Mouse (Mus musculus) ES-Bruce4 (cell line): ENCODE results near the gene Tmcc2. TPM values are rescaled to one million over a fixed set of nuclear protein-coding genes. Genes with fewer than 3 reads are reported as not detected.

ENCODE experiments used
- H3K27ac ChIP-seq: 2 replicates; pipeline ENCODE4 v1.5.1; 2012; ENCODE audit warnings: low read length, inconsistent platforms; ENCODE audit not compliant: insufficient read depth
- H3K27me3 ChIP-seq: 2 replicates; pipeline ENCODE4 v1.6.1; 2012; ENCODE audit warnings: mild to moderate bottlenecking, low read length, inconsistent platforms; ENCODE audit not compliant: control insufficient read depth, poor library complexity, insufficient read depth, severe bottlenecking
- H3K36me3 ChIP-seq: 2 replicates; pipeline ENCODE4 v1.6.1; 2012; ENCODE audit warnings: inconsistent platforms, mild to moderate bottlenecking, low read length, moderate library complexity; ENCODE audit not compliant: control insufficient read depth, poor library complexity, insufficient read depth, severe bottlenecking
- H3K4me1 ChIP-seq: one replicate; pipeline ENCODE4 v1.8.1; 2011; ENCODE audit warnings: low read length; ENCODE audit not compliant: control insufficient read depth, insufficient read depth
- H3K4me3 ChIP-seq: 2 replicates; pipeline ENCODE4 v1.5.1; 2011; ENCODE audit warnings: low read depth, mild to moderate bottlenecking, low read length
- H3K9ac ChIP-seq: 2 replicates; pipeline ENCODE4 v1.6.1; 2012; ENCODE audit warnings: low read depth, mild to moderate bottlenecking, inconsistent platforms; ENCODE audit not compliant: poor library complexity, severe bottlenecking
- H3K9me3 ChIP-seq: replicated peaks from 2 replicates; pipeline ENCODE4 v1.6.1; 2012; ENCODE audit warnings: mild to moderate bottlenecking, low read length, inconsistent platforms; ENCODE audit not compliant: control insufficient read depth, poor library complexity, insufficient read depth, severe bottlenecking
- CTCF ChIP-seq: IDR thresholded peaks from one replicate; pipeline ENCODE4 v1.8.1; 2011; ENCODE audit warnings: low read depth, low read length
- EP300 ChIP-seq: IDR thresholded peaks from 2 replicates; pipeline ENCODE4 v1.6.1; 2011; ENCODE audit warnings: low read depth, low read length; ENCODE audit not compliant: insufficient read depth
- POLR2A ChIP-seq: IDR thresholded peaks from one replicate; pipeline ENCODE4 v1.8.1; 2011; ENCODE audit warnings: low read length; ENCODE audit not compliant: insufficient read depth
- polyA plus RNA-seq: library from polyadenylated mRNA; stranded (reverse); fragments of >200 nt; gene quantifications from 2 replicates; pipeline ENCODE4 v1.2.4, GENCODE M21; 2011; ENCODE audit warnings: low read depth; ENCODE audit not compliant: missing spikeins, insufficient read depth, insufficient read length

Gene Tmcc2
- polyA plus RNA-seq, 1 experiment = 11.1 TPM

- no peak for TF ChIP-seq POLR2A
- no peak for TF ChIP-seq CTCF
- no peak for TF ChIP-seq EP300
- H3K9ac ChIP-seq = no peak overlapping the region
- peaks cover 8% of the 10 kb centered on the region for H3K4me1 ChIP-seq
- no peaks in the 10 kb centered on the region for H3K27me3 ChIP-seq
- H3K4me3 ChIP-seq = no peak overlapping the region
- no peaks in the 10 kb centered on the region for H3K36me3 ChIP-seq
- no peak overlapping the region for H3K27ac ChIP-seq
- H3K9me3 ChIP-seq = no peaks in the 10 kb centered on the region
Observed at GRCm38 (mm10) chr1:132370681-132371173, 20.4 kb downstream of the Tmcc2 start.

- no peaks in the 10 kb centered on the region for H3K36me3 ChIP-seq
- no peak overlapping the region for H3K27ac ChIP-seq
- no peak overlapping the region for H3K4me3 ChIP-seq
- peak; percentile 92 for TF ChIP-seq CTCF
- no peak for TF ChIP-seq EP300
- H3K9ac ChIP-seq = no peak overlapping the region
- peaks cover 6% of the 10 kb centered on the region for H3K4me1 ChIP-seq
- H3K27me3 ChIP-seq = no peaks in the 10 kb centered on the region
- no peaks in the 10 kb centered on the region for H3K9me3 ChIP-seq
Observed at GRCm38 (mm10) chr1:132367692-132368506, 23.2 kb downstream of the Tmcc2 start.

- H3K9ac ChIP-seq = no peak overlapping the region
- no peak overlapping the region for H3K27ac ChIP-seq
- no peak overlapping the region for H3K4me3 ChIP-seq
- no peaks in the 10 kb centered on the region for H3K9me3 ChIP-seq
- H3K36me3 ChIP-seq = no peaks in the 10 kb centered on the region
- no peaks in the 10 kb centered on the region for H3K27me3 ChIP-seq
- TF ChIP-seq EP300 = no peak
- TF ChIP-seq POLR2A = no peak
- no peak for TF ChIP-seq CTCF
- H3K4me1 ChIP-seq = peaks cover 6% of the 10 kb centered on the region
Observed at GRCm38 (mm10) chr1:132366937-132367336, 24.1 kb downstream of the Tmcc2 start.

- Histone ChIP-seq H3K36me3 (no peaks in the 10 kb centered on the region), H3K9ac (no peak overlapping the region), H3K4me3 (no peak overlapping the region), H3K4me1 (peaks cover 2% of the 10 kb centered on the region), H3K27me3 (no peaks in the 10 kb centered on the region), H3K27ac (no peak overlapping the region), H3K9me3 (no peaks in the 10 kb centered on the region)
- TF ChIP-seq EP300 (no peak), CTCF (no peak), POLR2A (no peak)
Observed at GRCm38 (mm10) chr1:132366235-132366634, 24.8 kb downstream of the Tmcc2 start.

DNA sequence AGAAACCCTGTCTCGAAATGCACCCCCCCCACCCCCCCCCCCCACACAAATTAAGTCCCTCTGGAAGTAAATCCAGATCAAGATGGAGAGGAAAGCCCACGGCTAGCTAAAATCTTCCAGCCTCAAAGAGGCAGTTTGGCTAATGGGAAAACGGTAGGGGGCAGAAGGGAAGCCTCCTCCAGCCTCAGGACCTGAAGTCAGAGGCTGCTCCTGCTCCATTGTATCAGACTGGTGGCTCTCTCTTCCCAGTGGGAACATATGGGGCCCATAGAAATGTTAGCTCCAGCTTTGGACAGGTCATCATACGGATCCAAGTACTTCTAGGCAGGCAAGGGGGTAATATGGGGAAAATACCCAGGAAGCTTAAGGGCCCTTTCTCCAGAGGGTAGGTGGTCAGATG, 25.4 kb downstream of the Tmcc2 start:
- Histone ChIP-seq H3K36me3 (no peaks in the 10 kb centered on the region), H3K27ac (no peak overlapping the region), H3K4me1 (peaks cover 2% of the 10 kb centered on the region), H3K4me3 (no peak overlapping the region), H3K9me3 (no peaks in the 10 kb centered on the region), H3K9ac (no peak overlapping the region), H3K27me3 (no peaks in the 10 kb centered on the region)
- TF ChIP-seq POLR2A (no peak), CTCF (peak; percentile 8), EP300 (no peak)

- peaks cover 2% of the 10 kb centered on the region for H3K4me1 ChIP-seq
- TF ChIP-seq CTCF = no peak
- no peak for TF ChIP-seq POLR2A
- TF ChIP-seq EP300 = no peak
- H3K36me3 ChIP-seq = no peaks in the 10 kb centered on the region
Observed at GRCm38 (mm10) chr1:132364896-132365557, 26.1 kb downstream of the Tmcc2 start.

More at GRCm38 (mm10) chr1:132364896-132365557, 26.1 kb downstream of the Tmcc2 start:
- no peak overlapping the region for H3K4me3 ChIP-seq
- no peak overlapping the region for H3K27ac ChIP-seq
- H3K9me3 ChIP-seq = no peaks in the 10 kb centered on the region
- no peaks in the 10 kb centered on the region for H3K27me3 ChIP-seq
- no peak overlapping the region for H3K9ac ChIP-seq
